Mouse (Mus musculus) telencephalon, adult 2 months (tissue): ENCODE data around the gene Chst15.
A peak's percentile ranks its signal among the peaks of the same experiment; 100 is the strongest.

Experiments used
- DNase-seq: peaks from one replicate; pipeline ENCODE4 v3.0.0-alpha.2; 2011; ENCODE audit warnings: low read depth, low spot score

Gene Chst15

GRCm38 (mm10) chr7:132263186-132263585 is 53.8 kb downstream of the Chst15 start:
- no peak for DNase-seq

DNA sequence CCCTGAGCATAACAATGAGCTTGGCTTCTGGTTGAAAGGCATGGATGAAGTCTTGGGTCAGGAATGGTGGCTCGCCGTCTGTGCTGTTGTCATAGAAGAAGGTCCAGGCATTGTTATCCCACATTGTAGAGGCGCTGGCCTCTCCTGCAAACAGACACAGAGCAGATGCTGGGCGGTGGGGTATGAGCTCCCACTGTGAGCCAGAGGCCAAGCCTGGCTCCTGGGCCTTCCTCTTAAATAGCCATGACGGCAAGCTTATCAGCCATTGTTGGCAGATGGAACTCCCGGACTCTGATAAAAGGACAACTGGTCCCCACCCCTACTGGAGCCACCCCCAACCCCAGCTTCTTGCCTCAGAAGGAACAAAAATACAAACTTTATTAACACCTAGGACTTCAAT is 54.3 kb downstream of the Chst15 start:
- DNase-seq = no peak

DNA sequence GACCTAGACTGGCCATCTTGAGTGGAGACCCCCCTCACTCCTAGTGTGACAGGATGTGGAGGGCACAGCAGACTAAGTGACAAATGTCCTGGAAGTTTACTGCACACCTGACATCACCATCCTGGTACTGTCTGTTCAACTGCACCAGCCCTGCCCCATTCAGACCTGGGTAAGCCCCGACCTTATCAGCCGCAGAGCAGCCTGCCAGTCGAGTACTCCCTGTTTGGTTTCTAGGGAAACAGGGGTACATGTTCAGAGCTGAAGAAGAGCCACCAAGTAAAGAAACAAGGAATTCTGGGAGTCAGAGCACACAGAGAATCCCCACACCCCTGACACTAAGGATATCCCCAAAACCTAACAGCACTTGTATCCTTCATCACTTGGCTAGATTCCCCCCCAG is 55.1 kb downstream of the Chst15 start:
- DNase-seq = no peak

- DNase-seq = no peak
Measured at GRCm38 (mm10) chr7:132260632-132261031, 56.4 kb downstream of the Chst15 start.

DNA sequence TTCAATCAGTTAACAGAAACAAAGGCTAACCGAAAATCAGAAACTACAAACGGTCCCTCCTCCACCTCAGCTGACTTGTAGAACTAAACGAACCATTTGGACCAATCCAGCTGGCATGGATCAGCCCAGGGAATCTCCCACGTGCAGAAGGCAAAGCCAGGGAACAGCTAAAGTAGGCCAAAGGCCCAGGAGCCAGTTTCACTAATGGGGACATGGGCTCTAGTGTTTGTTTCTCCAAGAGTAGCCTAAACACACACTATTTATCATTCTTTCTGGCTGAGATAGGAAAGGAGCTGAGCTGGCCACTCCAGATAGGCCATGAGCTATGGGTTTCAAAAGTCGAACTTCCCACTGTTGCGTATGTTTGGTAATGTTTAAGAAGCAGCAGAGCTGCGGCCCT is 58.2 kb downstream of the Chst15 start:
- no peak for DNase-seq

GRCm38 (mm10) chr7:132258216-132258615 is 58.8 kb downstream of the Chst15 start:
- no peak for DNase-seq

DNA sequence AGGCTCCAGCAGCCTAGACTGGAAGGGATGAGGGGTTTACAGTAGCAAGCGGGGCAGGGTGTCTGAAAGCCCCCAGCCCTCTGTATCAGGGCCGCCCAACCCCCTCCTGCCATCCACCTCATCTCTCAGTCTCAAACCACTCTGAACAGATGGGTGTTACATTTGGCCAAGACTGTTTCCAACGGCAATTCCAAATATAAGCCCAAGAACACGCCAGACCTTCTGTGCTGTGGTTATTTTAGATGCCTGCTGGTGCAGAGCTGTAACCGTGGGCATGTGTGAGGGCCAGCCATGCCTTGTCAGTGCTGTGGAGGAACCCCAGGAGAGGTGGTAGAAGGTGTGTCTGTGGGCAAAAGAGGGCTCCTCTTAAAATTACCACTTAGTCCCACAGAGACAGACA is 63.5 kb downstream of the Chst15 start:
- peak; percentile 93 for DNase-seq

DNA sequence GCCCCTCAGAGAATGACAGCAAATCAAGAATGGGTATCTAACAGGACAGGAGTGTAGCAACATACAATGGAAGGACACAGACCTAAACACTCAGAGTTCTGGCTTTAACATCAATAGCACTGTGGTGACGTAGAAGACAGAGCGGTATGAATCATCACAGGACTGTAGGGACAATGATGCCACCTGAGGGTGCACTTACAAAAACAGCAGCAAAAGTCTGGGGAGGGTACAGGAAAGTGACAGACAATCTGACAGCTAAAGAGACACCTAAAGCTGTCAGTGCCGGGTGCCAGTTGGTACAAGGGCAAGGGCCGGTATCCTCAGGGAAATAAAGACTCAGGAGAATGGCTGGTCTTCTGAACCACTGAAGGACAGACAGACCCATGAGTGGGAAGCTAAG is 64.0 kb downstream of the Chst15 start:
- DNase-seq = peak; percentile 46

- no peak for DNase-seq
Measured at GRCm38 (mm10) chr7:132249563-132250119, 67.4 kb downstream of the Chst15 start.

- peak; percentile 32 for DNase-seq
Measured at GRCm38 (mm10) chr7:132247567-132247966, 69.5 kb downstream of the Chst15 start.

DNA sequence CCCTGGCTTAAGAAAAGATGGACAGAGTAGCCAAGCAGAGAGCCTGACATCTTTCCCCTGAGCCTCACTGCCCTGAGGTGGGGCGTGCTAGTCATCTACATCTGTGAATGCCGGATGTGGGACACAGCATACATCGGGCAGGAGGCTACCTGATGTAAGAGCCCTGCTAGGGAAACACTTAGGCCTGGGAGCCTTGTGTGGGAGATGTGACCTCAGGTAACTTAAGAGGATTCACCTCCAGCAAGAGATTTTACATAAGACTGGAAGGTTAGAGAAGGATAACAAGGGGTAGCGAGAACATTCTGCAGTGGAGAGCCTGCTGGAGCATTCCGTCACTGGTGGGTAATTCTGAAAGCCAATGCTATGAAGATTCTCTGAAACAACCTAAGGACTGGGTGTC is 69.9 kb downstream of the Chst15 start:
- DNase-seq = no peak

DNA sequence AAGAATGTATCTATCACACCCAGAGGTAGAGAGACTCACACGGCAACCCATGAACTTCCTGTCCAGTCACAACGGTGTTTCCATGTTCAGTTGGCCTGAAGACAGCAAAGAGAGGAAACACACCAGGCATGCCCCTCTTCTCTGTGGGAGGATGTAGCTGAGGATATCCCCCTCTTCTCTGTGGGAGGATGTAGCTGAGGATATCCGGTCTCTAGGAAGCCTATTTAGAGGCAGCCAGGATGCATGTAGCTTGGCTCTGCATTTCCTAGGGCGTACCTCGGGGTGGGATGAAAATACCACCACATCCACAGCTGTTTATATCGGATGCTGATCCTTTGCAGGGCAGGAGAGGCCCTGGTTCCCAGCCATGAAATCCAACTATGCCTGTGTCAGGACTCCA is 71.3 kb downstream of the Chst15 start:
- DNase-seq = no peak

DNA sequence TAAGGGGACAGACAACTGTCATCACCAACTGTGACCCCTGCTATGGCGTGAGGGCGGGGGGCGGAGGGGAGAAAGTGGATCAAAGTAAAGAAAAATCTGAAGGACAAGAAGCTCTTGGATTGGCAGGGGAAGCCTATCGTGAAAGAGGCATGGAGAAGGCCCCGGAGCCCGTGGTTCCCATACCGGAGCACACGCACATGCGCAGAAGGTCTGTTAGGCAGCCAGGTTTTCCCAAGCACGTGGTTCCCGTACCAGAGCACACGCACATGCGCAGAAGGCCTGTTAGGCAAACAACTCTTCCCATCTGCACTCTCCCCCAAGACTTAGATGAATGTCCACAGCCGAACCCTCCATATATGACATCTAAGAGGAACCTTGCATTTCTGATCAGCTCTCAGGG is 72.4 kb downstream of the Chst15 start:
- no peak for DNase-seq

- DNase-seq = no peak
Measured at GRCm38 (mm10) chr7:132243225-132243624, 73.8 kb downstream of the Chst15 start.

DNA sequence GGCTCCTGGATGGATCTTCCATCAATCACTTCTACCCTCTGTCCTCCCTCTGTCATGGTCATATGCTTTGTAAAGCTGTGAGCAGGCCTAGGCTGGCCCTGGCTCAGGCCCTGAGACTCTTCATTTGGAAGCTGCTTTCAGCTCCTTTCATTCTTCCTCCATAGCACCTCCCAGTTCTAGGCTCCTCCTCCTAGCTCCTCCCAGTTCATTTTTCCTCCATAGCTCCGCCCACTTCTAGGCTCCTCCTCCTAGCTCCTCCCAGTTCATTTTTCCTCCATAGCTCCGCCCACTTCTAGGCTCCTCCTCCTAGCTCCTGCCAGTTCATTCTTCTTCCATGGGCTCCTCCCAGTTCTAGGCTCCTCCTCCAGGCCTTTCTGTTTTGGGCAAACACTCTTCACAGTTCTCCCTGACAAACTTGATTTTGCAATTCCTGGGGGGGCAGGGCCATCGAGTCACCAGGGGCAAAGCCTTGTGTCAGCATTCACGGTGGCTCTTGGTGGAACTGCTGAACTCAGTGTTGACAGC is 74.3 kb downstream of the Chst15 start:
- no peak for DNase-seq

DNA sequence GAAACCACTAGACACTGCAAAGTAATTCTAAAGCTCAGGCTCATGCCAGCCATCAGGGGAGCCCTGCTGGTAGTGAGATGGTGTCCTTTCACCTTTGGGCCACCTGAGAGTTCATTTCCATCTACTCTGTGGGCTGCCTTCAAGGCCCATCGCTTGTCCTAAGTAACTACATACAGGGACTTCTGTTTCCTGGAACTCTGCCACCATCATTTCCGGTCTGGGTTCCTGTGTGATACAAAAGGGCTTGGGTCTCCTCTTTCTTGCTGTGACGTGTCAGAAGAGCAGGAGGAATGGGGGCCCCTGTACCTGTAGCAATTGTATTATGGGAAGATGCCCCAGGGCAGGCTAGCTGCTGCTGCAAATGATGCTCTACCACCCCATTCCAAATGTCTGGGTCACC is 78.1 kb downstream of the Chst15 start:
- DNase-seq = no peak

GRCm38 (mm10) chr7:132237191-132237590 is 79.8 kb downstream of the Chst15 start:
- no peak for DNase-seq

DNA sequence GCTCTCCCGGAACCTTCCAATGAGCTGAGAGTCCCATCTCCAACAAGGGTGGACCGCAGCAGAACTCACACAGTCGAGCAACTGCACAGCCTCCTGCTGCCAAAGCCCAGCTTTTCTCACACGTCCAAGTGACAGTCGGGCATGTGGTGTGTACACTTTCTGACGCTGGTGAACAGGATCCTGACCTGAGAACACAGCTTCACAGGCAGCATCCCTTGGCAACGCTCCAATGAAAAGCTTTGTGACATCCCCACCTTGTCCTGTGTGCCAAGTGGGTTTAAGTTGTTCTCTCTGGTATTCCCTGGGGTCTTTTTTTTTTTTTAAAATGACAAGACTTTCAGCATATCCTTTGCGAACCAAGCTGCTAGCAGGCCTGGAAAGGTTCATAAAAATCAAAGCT is 80.2 kb downstream of the Chst15 start:
- DNase-seq = no peak

GRCm38 (mm10) chr7:132234250-132234649 is 82.8 kb downstream of the Chst15 start:
- DNase-seq = no peak

GRCm38 (mm10) chr7:132233732-132234131 is 83.3 kb downstream of the Chst15 start:
- no peak for DNase-seq

- DNase-seq = no peak
Measured at GRCm38 (mm10) chr7:132232937-132233336, 84.1 kb downstream of the Chst15 start.

- DNase-seq = no peak
Measured at GRCm38 (mm10) chr7:132231476-132231875, 85.6 kb downstream of the Chst15 start.

- DNase-seq = no peak
Measured at GRCm38 (mm10) chr7:132230961-132231360, 86.1 kb downstream of the Chst15 start.

- DNase-seq = no peak
Measured at GRCm38 (mm10) chr7:132227075-132227640, 89.9 kb downstream of the Chst15 start.
